Mouse (Mus musculus) adrenal gland, postnatal 36 days (tissue): Measurements from ENCODE around the gene Igtp. TPM values are rescaled to one million over a fixed set of nuclear protein-coding genes. Genes with fewer than 3 reads are reported as not detected.
"Not testable (repeated sequence)": the region's sequence is repeated elsewhere in the genome, so short reads cannot be mapped to it uniquely, and the experiment has no call there.

Experiments used
- DNase-seq, 2 experiments: peaks; one replicate each; pipeline ENCODE4 v3.0.0; 2021; ENCODE audit warnings: mixed read lengths in 1 of 2
- long read RNA-seq, 2 experiments: library from polyadenylated mRNA; stranded (forward); transcript quantifications; one replicate each; pipeline ENCODE4 v2.0.0; 2021; ENCODE audit warnings: borderline sequencing depth in 2 of 2
- total RNA-seq, 2 experiments: library from RNA; stranded (reverse); gene quantifications; 2 replicates each; pipeline ENCODE4 v1.2.3; 2021

The Igtp gene
- 10 to 100 TPM; 12.8 to 18.9 TPM for total RNA-seq
- long read RNA-seq, experiment 1, transcript Igtp-201 (3 exons, 2,022 nt): major isoform, 15 of 17 reads
- long read RNA-seq, experiment 1, partial matches to known transcripts: 1 of 17 reads
- long read RNA-seq, experiment 1, other reads (novel, unspliced or antisense): 0 of 17 reads
- long read RNA-seq, experiment 2, partial matches to known transcripts: 1 of 5 reads
- long read RNA-seq, experiment 2, other reads (novel, unspliced or antisense): 1 of 5 reads

DNA sequence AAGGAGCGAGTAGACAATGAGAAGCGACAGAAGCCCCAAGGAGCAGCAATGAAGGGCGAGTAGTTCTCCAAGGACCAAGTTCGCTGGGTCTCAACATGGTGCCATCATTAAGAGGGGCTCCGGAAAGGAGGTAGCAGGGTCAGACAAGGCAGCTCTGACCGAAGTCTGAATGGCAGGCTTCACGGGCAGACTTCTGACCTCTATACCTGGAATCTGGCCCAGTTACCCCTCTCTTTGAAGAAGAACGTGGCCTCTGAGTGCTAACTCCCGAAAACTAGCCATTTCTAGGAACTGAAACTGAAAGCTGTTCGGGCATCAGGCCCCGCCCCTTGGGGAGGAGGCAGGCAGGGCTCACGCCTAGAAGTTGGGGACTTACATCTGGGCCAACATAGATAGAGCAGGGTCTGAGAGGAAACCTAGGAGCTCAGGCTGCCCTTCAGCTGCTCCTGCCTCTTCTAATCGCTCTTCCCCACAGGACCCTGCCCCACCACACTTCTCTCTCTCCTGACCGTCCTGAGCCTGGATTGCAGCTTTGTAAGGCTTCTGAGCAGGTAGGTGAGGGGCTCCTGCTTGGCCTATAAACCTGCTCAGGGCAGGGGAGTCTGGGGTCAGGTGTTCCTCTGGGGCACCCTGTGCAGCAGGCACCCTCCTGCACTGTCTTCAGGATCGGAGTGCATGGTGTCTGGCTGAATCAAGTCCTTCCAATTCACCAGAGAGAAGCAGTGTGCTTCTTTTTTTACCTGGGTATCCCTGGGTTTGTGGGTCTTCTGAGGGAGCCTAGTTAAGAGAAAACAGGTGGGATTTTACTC, at the start of gene Igtp, which contains the start of gene Irgm2:
TSS of gene Igtp (plus strand) at position 328 of the 809 bp plus-strand sequence.
TSS of gene Irgm2 (plus strand) at position 390 of the 809 bp plus-strand sequence.
- DNase-seq: peak; percentile 86 to 92

DNA sequence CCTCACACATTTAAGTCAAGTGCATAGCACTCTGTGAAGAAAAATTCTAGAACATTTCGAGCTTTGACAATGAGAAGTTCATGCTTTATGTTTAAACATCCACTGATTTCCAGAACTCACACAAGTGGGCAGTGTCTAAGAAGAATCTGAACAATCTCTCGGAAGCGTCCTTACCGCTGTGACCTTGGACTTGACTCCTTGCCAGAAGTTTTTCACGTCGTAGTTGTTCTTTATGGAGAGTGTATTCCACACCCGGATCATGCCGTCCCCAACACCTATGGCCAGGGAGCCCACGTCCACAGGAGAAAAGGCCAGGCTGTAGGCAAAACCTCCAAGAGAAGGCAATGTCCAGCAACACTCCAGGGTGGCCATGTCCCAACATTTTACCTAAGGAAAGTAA, 43.9 kb upstream of the Igtp start:
- peak in 1 of 2 experiments; percentile 15 for DNase-seq

DNA sequence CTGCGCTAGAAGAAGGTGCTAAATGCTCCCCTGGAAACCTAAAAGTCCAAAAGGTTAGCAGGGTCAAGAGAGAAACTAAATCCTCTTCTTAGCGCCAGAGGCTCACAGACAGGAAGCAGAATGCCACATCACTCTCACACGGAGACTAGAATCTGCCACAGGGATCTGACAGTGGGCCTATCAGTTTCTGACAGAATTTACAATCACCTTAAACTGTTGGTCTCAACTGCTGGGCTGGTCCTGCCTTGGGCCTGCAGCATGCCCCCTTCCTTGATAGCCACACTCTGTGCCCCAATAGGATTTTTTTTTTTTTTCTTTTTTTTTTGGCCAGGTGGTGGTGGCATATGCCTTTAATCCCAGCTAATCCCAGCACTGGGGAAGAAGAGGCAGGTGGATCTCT, 42.5 kb upstream of the Igtp start:
- DNase-seq: no peak

DNA sequence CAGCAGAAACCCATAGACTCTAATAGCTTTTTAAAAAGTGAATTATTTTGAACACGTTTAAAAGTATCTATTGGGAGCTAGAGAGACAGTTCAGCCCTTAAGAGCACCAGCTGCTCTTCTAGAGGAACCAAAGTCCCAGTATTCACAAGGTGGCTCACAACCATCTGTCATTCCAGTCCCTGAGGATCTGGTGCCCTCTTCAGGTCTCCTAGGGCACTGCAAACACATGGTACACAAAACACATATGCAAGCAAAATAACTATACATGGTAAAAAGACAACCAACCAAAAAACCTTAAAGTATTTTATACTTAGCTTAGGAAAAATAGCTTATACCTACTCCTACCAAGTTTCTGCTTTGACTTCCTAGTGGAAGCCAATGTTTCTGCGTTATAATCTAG, 34.3 kb upstream of the Igtp start:
- DNase-seq: no peak

DNA sequence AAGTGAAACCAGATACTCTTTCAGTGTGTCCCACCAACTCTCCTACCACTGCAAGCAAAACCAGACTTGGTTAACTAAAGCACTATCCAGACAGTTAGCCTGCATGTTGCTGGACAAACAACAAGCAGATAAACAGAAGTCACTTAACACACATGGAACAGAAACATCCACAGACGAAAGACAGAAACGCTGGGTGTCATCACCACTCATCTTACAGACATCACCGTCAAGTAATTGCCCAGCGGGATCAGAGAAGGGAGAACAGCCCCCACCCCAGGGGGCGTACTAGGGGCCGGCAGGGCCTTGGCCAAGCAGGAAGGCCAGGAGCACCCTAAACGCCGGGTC, 31.6 kb upstream of the Igtp start:
- DNase-seq: no peak

DNA sequence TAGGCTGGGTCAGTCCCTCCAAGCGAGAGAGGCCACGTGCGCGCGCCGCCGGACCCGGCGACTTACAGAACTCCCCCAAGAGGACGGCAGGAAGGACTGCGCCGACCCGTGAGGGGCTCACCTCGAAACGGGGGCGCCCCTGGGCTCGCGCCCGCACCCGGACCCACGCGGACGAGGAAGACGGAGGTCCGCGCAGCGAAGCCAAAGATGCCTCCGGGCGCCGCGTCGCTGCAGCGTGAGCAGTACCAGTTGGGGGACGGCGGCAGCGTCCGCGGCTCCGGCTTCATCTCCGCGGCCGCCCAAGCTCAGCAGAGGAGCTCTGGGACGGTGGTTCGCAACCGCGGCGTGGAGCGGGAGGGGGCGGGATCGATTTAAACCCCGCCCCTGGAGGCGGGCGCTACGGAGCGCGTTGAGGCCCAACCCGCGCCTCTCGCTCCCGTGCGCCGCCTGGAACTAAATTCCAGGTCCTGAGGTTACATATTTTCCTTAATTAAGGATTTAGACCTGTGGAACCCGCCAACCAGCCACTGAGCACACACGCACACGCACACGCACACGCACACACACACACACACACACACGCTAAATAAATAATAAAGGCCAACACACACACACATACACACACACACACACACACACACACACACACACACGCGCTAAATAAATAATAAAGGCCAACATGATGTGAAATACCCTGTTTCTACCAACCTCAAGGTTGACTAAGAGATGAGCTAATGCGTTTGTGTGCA, 31.0 kb upstream of the Igtp start, which contains the start of gene Gemin5:
TSS of gene Gemin5 (minus strand) at position 373 of the 749 bp plus-strand sequence.
- peak; percentile 87 to 91 for DNase-seq

DNA sequence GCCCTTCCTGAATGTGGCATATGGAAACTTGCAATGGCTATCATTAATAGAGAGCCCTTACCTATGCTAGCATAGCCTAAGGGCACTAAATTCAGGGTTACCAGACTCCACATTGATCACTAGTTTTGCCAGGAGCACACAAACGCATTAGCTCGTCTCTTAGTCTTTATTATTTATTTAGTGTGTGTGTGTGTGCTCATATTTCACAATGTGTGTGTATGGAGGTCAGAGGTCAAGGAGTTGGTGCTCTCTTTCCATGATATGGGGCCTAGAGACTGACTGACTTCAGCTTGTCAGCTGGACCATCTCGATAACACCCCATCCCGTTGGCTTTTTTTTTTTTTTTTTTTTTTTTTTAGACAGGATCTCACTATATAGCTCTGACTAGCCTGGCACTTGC, 29.7 kb upstream of the Igtp start:
- DNase-seq: no peak

DNA sequence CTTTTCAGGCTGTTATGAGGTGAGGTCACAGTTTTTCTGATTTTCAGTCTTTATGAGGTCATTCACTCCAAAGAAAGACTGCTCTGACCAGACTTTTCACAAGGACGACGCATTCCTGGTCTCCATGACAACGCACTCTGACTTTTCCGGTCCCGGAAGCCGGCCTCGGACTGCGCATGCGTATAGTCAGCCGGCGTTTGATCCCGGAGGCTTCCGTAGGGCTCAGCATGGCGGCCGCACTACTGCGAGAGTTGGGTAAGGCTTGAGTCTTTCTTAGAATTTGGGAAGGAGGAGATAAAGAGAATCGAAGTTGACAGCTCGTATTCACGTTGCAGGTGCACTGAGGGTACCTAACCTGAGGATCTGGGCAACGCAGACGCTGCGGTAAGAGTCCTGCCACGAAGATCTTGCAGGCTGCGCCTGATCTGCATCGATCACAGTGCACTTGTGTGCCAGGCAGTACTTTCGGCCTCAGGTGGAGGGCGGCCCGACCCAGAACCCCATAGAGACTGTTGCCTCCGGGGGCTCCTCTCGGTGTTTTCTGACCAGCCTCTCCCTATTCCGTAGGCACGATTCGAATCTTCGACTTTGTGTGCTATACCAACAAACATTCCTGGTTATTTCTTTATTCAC, 27.8 kb upstream of the Igtp start, which contains the start of gene Mrpl22:
TSS of gene Mrpl22 (plus strand) at position 203 of the 633 bp plus-strand sequence.
- DNase-seq: peak; percentile 96 to 97

DNA sequence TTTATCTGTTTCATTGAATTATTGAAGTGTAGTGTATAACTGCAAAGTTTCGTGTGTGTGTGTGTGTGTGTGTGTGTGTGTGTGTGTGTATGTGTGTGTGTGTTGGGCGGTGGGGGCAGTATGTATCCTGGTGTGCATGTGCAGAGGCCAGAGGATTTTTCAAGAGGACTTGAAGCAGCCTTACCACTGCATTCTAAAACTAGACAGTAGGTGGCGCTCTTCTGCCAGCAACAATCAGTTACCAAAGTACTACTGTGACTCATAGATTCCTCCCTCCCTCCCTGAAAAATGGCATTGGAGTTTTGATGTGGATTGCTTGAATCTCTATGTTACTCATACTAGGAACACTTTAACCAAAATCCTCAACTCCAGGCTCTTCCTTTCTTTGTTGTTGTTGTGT, 19.8 kb upstream of the Igtp start:
- peak; percentile 62 to 81 for DNase-seq

DNA sequence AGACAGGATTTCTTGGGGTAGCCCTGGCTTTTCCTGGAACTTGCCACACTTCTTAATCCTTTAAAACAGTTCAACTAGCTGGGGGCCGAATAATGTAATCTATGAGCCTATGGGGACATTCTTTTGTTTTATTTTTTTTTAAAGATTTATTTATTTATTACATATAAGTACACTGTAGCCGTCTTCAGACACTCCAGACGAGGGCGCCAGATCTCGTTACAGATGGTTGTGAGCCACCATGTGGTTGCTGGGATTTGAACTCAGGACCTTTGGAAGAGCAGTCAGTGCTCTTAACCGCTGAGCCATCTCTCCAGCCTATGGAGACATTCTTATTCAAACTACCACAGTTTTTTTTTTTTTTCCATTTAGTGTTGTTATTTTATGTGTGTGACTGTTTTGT, 19.4 kb upstream of the Igtp start:
- DNase-seq: not testable (repeated sequence)

DNA sequence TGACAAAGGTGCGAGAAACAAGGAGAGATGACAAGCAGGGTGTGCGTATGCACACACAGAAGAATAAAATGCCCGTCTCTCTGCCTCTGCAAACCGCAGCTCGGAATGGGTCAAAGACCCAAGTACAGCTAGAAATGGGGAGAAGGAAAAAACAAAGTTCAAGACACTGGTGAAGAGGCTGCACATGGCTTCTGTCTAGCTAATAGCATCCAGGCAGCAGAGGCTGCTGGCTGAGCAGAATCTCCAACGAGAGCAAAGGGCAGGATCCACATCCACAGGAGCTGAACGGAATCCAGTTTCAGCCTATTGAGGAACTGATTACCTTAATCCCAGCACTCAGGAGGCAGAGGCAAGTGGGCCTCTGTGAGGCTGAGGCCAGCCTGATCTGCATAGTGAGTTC, 18.6 kb upstream of the Igtp start:
- no peak for DNase-seq

DNA sequence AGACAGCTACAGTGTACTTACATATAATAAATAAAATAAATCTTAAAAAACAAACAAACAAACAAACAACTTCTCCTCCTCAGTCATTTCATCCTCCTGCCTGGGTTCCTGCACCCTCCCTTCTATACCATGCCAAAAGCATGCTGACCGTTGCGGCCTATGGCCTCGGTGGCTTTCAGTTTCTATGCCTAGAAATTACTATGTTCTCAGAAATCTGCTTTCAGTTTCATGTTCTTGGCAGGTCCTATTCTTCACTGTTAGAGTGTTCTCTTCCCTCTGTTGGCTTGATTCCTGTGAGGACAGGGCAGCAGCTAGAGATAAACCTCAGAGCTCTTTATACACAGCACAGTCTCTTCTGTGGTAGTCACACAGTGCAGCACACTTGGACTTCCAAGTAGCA, 15.8 kb upstream of the Igtp start:
- DNase-seq: no peak

DNA sequence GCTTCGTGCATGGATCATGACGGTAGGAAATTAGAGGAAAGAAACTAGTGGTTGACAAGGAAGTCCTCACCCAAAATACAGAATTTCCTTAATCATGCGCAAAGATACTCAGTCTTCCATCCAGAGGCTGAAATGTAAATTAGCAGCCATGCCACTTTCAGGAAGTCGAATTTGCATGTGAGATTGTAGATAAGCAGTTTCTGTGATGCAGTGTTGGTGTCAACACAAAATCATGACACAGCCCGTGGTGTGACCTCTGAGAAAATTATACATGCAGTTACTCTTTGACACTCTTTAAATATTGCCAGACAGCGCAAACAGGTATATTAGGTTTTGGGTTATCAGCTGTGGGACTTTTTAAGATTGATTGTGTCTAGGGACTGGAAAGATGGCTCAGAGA, 9.7 kb upstream of the Igtp start:
- DNase-seq: no peak

DNA sequence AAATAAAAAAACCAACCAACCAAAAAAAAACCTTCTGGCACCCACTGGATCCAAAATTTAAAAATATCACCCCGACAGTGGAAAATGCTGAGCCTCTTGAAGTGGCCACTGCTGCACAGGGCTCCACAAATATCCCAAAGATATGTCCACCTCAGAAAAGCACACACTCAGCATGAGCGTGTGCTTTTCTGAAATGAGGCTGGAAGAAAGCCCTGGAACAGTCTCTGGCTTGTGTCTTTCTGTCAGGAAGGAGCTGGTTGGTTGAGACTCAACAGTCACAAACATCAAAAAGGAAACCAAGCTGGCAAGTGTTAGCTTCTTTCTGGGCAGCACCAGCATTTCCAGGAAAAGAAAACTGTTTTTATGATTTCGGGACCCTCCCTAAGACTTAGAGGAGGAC, 6.0 kb upstream of the Igtp start:
- no peak for DNase-seq

DNA sequence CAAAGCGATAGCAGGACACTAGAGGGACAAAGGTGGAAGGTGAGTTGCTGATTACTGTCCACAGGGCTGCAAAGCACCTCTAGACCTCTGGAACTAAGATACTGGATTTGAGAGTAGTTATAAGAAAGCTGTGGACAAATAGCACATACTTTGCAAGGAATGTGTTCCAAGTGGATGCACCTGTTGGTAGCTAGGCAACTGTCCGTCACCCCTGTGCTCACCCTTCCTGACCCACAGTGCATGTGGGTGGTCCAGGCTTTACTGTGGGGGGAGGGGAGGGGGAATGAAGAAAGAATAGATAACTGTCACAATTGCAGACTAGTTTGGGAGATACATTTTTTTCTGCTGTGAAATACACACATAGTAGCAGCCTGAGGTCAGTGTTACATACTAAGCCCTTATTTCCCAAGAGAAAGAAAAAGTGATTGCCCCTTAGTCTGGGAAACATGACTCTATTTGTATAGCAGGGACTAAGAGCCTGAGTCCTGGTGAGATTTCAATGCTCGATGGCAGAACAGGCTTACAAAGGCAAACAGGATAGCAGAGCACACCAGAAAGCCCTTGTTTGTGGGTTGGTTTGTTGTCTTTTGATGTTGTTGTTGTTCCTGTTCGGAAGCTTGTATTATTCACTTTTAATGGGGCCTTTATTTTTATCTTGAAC, 5.4 kb upstream of the Igtp start:
- no peak for DNase-seq

DNA sequence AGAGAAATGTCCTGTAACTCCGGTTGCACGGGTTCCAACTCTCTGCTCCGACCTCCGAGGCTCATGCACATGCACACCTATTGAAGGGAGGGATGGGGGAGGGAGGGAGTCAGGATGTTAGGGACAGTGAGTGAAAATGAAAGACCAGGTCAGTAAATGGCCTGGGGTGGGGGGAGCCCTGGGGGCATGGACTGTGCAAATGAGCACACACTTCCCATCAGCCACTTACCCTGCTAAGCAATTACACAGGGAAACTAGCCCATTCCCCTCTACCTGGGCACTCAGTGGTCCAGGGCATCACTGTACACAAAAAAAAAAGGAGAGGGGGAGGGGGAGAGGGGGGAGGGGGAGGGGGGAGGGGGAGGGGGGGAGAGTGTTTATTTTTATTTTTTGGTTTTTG, 693 bp upstream of the Igtp start:
- no peak for DNase-seq

DNA sequence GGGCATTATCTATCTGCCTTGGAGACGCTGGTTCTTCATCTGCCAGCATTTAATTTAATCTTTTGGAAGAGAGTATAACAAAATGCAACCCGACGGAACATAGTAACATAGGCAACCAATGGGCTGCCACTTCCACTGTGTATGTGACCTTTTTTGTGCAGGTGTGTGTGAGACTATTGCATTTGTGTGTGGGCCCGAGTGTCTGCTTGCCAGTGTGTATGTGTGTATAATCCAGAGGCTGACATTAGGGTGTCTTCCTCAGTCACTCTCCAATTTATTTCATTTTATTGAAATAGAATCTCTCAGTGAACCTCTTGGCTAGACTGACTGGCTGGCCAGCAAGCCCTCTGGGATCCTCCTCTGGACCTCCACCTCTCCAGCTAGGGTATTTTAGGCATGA, 870 bp downstream of the Igtp start:
- no peak for DNase-seq

DNA sequence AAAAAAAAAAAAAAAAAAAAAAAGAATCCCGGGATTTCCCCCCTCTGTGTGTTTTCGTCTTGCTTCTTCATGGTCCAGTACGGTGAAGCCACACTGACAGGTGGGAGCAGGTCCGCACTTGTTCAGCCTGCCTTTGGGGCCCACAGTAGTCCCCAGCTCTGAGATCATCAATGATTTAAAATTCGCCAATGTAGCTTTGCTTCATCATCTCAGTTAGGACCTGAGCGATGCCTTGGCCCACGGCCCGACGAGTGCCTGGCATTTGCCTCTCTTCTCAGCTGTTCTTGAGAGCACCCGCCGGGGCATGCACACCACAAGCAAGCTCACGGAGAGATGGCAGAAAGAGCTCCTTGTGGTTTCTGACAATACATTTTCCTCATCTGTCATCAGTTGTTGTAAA, 1.7 kb downstream of the Igtp start:
- DNase-seq: no peak

DNA sequence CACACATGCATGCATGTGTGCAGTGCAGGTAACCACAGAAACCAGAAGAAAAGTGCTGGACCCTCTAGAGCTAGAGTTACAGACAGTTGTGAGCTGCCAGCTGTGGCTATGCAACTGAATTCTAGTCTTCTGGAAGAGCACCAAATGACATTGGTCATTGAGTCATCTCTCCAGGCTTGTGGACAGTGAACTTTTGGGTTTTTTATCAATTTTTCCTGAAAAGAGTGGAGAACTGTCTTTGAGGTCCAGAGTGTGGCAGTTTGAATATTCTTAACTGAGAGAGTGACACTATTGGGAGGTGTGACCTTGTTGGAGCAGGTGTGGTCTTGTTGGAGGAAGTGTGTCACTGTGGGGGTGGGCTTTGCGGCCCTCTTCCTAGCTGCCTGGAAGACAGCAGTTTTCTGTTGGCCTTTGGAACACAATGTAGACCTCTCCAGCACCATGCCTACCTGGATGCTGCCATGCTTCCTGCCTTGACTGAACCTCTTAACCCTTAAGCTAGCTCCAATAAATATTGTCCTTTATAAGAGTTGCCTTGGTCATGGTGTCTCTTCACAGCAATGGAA, 11.0 kb downstream of the Igtp start:
- DNase-seq: no peak

DNA sequence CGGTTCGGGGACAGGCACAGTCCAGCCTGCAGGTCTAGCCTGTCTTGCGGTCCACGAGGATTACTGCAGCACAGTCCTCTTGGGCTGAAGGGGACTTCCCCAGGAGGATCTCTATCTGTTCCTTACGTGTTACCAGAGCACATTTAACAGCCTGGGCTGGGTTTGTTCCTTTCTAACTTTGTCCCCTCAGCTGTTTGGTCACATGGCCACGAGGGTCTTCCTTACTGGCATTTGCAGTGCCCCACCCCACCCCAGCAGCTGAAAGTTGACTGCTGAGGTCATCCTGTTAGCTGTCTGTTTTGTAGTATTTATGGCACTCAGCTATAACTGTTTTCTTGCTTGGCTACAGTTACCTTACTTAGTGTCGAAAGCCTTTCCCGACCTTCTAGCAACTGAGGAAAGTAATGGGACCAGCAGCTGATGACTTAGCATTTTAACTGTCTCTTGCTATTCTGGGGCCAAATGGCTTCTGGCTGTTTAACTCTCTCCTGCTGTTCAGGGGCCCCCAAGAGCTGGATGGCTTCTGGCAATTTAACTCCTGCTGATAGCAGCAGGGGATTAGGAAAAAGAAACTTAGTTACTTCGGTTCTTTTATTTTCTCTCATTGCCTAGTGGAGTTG, 11.8 kb downstream of the Igtp start:
- no peak for DNase-seq

DNA sequence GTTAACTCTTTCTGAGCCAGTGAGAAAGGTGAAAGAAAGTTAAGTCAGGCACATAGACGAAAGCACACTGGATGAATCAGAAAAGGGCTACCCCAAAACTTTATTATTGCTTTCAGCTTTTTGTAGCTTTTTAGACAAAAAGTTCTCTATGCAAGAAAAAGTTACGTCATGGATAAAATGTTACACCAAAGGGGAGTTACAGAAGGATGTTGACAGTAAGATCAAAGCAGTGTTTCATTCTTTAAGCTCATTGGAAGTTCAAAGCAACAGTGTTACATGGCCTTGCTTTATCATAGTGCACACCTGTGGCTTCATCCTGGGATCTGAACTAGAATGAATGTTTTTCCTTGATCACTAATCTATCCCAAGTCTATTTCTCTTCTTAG, 12.3 kb downstream of the Igtp start:
- no peak for DNase-seq
